Mouse (Mus musculus) liver, adult 2 months (tissue): ENCODE results near the gene Spr.

Source experiments
- CTCF ChIP-seq: fragments of 200-500 bp; IDR thresholded peaks from 2 replicates; pipeline ENCODE4 v1.5.1; 2011; ENCODE audit warnings: low read depth, low read length, control low read depth
- POLR2A ChIP-seq: fragments of 200-500 bp; IDR thresholded peaks from 2 replicates; pipeline ENCODE4 v1.6.1; 2011; ENCODE audit warnings: low read length, control low read depth; ENCODE audit not compliant: insufficient read depth; ENCODE audit errors: extremely low read depth

- TF ChIP-seq CTCF = no peak
- no peak for TF ChIP-seq POLR2A
These were observed 50.9 kb downstream of the Spr start for GRCm38 (mm10) chr6:85086645-85087044.
